Comparison of ENCODE assay signal across 12 mouse cellular contexts in genomic region chr16:43557385-43557784, GRCm38 (mm10).
DNase-seq lines count a peak whose midpoint lies in the region; ATAC-seq lines count a peak whose summit lies in the region.
"Had no signal": no experiment of that assay in that cellular context is flagged by ENCODE, and none has a peak within 500 bp of the region (broad histone marks: within the 10 kb centered on the region; RNA-seq: fewer than 3 reads in every experiment).

No protein-coding gene starts in this region.

- H3K4me3 ChIP-seq in heart, embryonic 14.5 days (ENCODE audit: control insufficient read depth in 1 of 2, insufficient read depth in 1 of 2, low read depth in 1 of 2, low read length in 2 of 2) = no peak overlapping the region
- H3K4me3 ChIP-seq in heart, embryonic 16.5 days (ENCODE audit: low read length) = no peak overlapping the region
- no peak overlapping the region for H3K4me3 ChIP-seq in neural tube, embryonic 12.5 days
- H3K4me3 ChIP-seq: lung, embryonic 15.5 days had no signal

- peak; percentile 64; the same call in 1 of the 2 replicates for ATAC-seq in cerebellum, adult (ENCODE audit: insufficient number of reproducible peaks, low FRiP score, low TSS enrichment)
- ATAC-seq in heart, embryonic 14.5 days (ENCODE audit: insufficient number of reproducible peaks, insufficient read depth, low FRiP score, low read depth) = no peak
- no peak for ATAC-seq in heart, embryonic 16.5 days (replicated peaks; ENCODE audit: extremely low read depth, insufficient read depth, low FRiP score)
- peak; percentile 44; the same call in 1 of the 2 replicates for ATAC-seq in neural tube, embryonic 12.5 days (ENCODE audit: low FRiP score, low read depth)

- H3K27me3 ChIP-seq in heart, embryonic 14.5 days (ENCODE audit: control insufficient read depth, insufficient read depth, low read length) = no peaks in the 10 kb centered on the region
- H3K27me3 ChIP-seq in heart, embryonic 16.5 days (ENCODE audit: control insufficient read depth, insufficient read depth, low read length) = no peaks in the 10 kb centered on the region
- no peaks in the 10 kb centered on the region for H3K27me3 ChIP-seq in neural tube, embryonic 12.5 days (replicated peaks)
- H3K27me3 ChIP-seq: lung, embryonic 15.5 days had no signal

- no peaks in the 10 kb centered on the region for H3K36me3 ChIP-seq in heart, embryonic 14.5 days (ENCODE audit: control insufficient read depth, insufficient read depth, low read length)
- H3K36me3 ChIP-seq in heart, embryonic 16.5 days (ENCODE audit: control insufficient read depth, insufficient read depth) = no peaks in the 10 kb centered on the region
- H3K36me3 ChIP-seq in neural tube, embryonic 12.5 days = no peaks in the 10 kb centered on the region
- H3K36me3 ChIP-seq: lung, embryonic 15.5 days had no signal

- H3K4me2 ChIP-seq in heart, embryonic 14.5 days (ENCODE audit: low read length) = peak overlapping the region; percentile 54
- peak overlapping the region; percentile 26 for H3K4me2 ChIP-seq in heart, embryonic 16.5 days (ENCODE audit: low read depth, low read length)
- H3K4me2 ChIP-seq in neural tube, embryonic 12.5 days (replicated peaks) = 0 out of 2 replicates have a peak overlapping the region, but pooled peaks have one; percentile 18
- H3K4me2 ChIP-seq: lung, embryonic 15.5 days had no signal

- peaks cover 7 to 14% of the 10 kb centered on the region in 2 experiments for H3K4me1 ChIP-seq in heart, embryonic 14.5 days (ENCODE audit: control insufficient read depth in 2 of 2, insufficient read depth in 2 of 2, low read length in 2 of 2)
- H3K4me1 ChIP-seq in heart, embryonic 16.5 days (ENCODE audit: control insufficient read depth, insufficient read depth, low read length) = peaks cover 13% of the 10 kb centered on the region
- H3K4me1 ChIP-seq in neural tube, embryonic 12.5 days = peaks cover 5% of the 10 kb centered on the region; the same call in 1 of the 2 replicates
- H3K4me1 ChIP-seq: lung, embryonic 15.5 days had no signal

- 3% methylated on average over 5 of the region's 5 CpGs for whole genome bisulfite sequencing in heart, embryonic 14.5 days
- 17% methylated on average over 5 of the region's 5 CpGs for WGBS in heart, embryonic 16.5 days
- 40% methylated on average over 5 of the region's 5 CpGs for WGBS in neural tube, embryonic 12.5 days

- peak overlapping the region; percentile 40; the same call in 1 of the 2 replicates for H3K9ac ChIP-seq in heart, embryonic 14.5 days (ENCODE audit: low read length)
- H3K9ac ChIP-seq in heart, embryonic 16.5 days (ENCODE audit: low read length) = peak overlapping the region; percentile 6
- H3K9ac ChIP-seq in neural tube, embryonic 12.5 days = no peak overlapping the region
- H3K9ac ChIP-seq: lung, embryonic 15.5 days had no signal

- H3K9me3 ChIP-seq in heart, embryonic 14.5 days (ENCODE audit: control insufficient read depth, low read length) = no peaks in the 10 kb centered on the region
- no peaks in the 10 kb centered on the region for H3K9me3 ChIP-seq in heart, embryonic 16.5 days (replicated peaks; ENCODE audit: control insufficient read depth, low read length)
- no peaks in the 10 kb centered on the region for H3K9me3 ChIP-seq in neural tube, embryonic 12.5 days
- H3K9me3 ChIP-seq: lung, embryonic 15.5 days had no signal

- H3K27ac ChIP-seq in heart, embryonic 14.5 days (replicated peaks in 1 of 2; ENCODE audit: control insufficient read depth in 1 of 2, insufficient read depth in 1 of 2, low read depth in 2 of 2, low read length in 2 of 2) = peak overlapping the region; percentile 75 to 84
- H3K27ac ChIP-seq in heart, embryonic 16.5 days (ENCODE audit: low read length) = peak overlapping the region; percentile 10
- no peak overlapping the region for H3K27ac ChIP-seq in neural tube, embryonic 12.5 days
- H3K27ac ChIP-seq: lung, embryonic 15.5 days had no signal

- no peak for DNase-seq in cerebellum, postnatal 10 days
- DNase-seq in heart, adult 11 months = no peak
- no peak for DNase-seq in urinary bladder, postnatal 25 days (ENCODE audit: low spot score)
- no peak for DNase-seq in right cerebral cortex, postnatal 25 days
- DNase-seq: kidney, adult 8-10 months; left cerebral cortex, postnatal 4 days; thymus, postnatal 4 days had no signal

Comparison
In these comparisons a context has a peak if more than half of its experiments do, and no peak if none do; other contexts are left out.
1. ATAC-seq: peak in cerebellum, adult (single experiment) and neural tube, embryonic 12.5 days (single experiment); none in heart, embryonic 14.5 days (single experiment) and heart, embryonic 16.5 days (single experiment).
2. Peak in every context shown above with its lines, with median percentiles within 50 percentile points of each other: H3K4me2 ChIP-seq.